Mouse (Mus musculus) heart, adult 9 months (tissue): Measurements from ENCODE around the gene Gm38119.

ENCODE experiments used
- DNase-seq, 2 experiments: peaks; one replicate each; pipeline ENCODE4 v3.0.0; 2022; ENCODE audit warnings: low spot score in 2 of 2

Gm38119 gene

DNA sequence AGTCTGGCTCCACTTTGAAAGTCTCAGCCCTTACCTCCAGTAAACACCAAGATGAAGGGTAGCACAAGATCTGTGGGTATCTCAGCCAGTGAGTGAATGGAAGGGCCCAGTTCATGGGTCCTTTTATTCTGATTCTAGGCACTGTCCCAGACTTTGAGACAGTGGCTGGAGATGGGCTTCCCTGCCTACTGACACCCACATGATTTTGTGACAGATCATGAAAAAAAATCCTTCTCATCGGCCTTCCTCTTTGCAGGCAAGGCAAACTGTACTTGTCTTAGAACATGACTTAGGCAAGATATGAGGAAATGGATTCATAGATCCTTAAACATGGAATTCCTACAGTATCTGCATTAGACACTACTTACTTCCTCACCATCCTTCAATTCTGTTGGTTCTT is at the start of gene Gm38119:
Gene Gm38119, minus strand, starts transcription at position 101 of the 400 bp plus-strand sequence.
- DNase-seq: no peak

DNA sequence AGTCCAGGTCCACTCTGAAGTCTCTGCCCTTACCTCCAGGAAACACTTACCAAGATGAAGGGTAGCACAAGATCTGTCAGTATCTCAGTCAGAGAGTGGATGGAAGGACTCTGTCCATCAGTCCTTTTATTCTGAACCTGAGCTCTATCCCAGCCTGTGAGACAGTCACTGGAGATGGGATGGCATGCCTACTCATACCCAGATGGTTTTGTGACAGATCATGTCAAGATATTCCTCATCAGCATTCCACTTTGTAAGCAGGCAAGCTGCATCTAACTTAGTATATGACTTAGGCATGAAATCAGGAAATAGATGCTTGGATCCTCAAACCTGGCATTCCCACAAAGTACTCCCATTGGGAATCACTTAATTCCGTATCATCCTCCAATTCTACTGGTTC is 39.9 kb upstream of the Gm38119 start, which contains the start of gene Lce1i:
Gene Lce1i, minus strand, starts transcription at position 101 of the 400 bp plus-strand sequence.
- DNase-seq: no peak

DNA sequence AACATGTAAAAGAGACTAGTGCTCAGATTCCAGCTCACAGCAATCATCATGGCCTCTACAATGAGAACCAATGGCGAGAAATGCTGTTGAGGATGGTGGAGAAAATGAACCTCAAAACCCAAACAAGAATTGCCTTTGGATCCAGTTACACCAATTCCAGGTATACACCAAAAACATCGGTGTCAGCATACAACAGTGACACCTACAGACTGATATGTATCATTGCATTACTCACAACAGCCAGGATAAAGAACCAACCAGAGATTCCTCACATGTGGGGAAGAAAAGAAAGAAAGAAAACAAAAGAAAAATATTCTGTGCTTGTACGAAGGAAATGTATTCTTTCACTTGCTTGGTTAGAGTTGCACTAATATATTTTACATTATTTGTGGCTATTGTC is 32.7 kb upstream of the Gm38119 start:
- no peak for DNase-seq

DNA sequence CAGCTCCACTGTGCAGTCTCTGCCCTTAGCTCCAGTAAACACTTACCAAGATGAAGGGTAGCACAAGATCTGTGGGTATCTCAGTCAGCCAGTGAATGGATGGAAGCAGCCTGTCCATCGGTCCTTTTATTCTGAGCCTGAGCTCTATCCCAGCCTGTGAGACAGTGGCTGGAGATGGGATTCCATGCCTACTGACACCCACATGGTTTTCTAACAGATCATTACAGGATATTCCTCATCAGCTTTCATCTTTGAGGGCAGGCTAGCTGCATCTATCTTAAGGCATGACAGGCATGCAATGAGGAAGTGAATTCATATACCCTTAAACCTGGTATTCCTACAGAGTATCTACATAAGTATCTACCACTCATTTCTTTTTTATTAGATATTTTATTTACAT is 26.1 kb upstream of the Gm38119 start, which contains the start of gene Lce1h:
Gene Lce1h, minus strand, starts transcription at position 101 of the 400 bp plus-strand sequence.
- DNase-seq: no peak

DNA sequence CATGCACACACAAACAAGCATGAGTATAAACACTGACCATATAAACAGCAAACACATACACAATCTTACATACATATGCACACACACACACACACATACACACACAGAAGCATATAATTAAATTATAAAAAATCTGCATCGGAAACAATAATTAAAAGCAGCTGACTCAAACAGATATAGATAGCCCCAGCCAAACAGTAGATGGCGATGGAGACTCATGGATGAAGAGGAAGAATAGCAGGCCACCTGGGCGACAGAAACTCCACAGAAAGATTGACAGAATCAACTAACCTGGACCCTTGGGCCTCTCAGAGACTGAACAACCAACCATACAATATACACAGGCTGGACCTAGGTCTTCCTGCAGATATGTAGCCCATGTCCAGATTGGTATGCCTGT is 14.3 kb upstream of the Gm38119 start:
- no peak for DNase-seq

DNA sequence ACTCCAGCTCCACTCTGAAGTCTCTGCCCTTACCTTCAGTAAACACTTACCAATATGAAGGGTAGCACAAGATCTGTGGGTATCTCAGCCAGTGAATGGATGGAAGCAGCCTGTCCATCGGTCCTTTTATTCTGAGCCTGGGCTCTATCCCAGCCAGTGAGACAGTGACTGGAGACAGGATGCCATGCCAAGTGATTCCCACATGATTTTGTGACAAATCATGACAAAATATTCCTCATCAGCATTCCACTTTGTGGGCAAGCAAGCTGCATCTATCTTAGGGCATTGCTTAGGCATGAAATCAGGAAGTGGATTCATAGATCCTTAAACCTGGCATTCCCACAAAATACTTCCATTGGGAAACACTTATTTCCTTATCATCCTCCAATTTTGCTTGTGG is 13.3 kb upstream of the Gm38119 start, which contains the start of gene Lce1g:
Gene Lce1g, minus strand, starts transcription at position 101 of the 400 bp plus-strand sequence.
- no peak for DNase-seq

DNA sequence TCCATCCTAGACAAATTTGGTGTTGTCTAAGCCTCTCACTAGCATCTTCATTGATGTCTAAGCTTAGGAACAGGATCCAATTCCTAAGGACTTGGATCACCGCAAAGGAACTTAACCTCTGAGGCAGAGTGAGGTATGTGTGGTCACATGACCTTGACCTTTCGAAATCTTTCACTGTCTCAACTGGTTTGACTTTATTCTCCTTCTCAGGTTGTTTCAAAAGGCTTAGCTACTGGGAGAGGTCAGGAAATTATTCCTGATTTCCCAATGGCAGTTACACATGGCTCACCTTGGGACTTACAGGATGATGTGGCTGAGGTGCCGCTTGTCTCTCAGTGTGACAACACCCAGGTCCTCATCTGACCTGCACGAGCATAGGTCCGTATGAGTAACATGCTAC is 16.3 kb downstream of the Gm38119 start:
- no peak for DNase-seq

DNA sequence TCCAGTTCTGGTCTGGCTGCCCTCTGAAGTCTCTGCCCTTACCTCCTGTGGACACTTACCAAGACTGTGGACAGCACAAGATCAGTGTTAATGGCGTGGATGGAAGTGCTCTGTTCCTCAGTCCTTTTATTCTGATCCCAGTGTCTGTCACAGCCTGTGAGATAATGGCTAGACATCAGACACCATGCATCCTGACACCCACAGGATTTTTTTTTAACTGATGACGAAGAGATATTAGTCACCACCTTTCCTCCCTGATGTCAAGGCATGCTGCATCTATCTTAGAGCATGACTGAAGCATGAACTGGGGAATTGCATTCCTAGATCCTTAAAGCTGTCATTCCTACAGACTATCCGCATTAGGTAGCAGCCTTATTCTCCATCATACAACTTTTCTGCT is 18.6 kb downstream of the Gm38119 start, which contains the start of gene Lce1f:
Gene Lce1f, minus strand, starts transcription at position 101 of the 400 bp plus-strand sequence.
- DNase-seq: no peak

DNA sequence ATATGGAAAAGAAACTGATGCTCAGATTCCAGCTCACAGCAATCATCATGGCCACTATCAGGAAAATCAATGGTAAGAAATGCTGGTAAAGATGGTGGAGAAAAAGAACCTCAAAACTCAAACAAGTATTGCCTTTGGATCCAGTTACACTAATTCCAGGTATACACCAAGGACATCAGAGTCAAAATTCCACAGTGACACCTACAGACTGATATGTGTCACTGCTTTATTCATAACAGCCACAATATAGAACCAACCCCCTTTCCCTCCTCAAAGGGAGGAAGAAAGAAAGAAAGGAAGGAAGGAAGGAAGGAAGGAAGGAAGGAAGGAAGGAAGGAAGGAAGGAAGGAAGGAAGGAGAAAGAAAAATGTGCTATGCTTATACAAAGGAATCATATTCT is 23.8 kb downstream of the Gm38119 start:
- no peak for DNase-seq

DNA sequence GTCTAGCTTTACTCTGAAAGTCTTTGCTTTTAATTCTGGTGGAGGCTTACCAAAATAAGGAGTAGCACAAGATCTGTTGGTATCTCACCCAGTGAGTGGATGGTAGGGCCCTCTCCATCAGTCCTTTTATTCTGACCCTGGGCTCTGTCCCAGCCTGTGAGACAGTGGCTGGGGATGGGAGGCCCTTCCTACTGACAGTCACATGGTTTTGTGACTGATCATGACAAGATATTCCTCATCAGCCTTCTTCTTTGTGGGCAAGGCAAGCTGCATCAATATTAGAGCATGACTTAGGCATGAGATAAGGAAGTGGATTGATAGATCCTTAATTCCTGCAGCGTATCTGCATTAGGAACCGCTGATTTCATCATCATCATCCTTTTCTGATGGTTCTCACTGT is 29.9 kb downstream of the Gm38119 start, which contains the start of gene Lce1e:
Gene Lce1e, minus strand, starts transcription at position 101 of the 400 bp plus-strand sequence.
- DNase-seq: no peak

DNA sequence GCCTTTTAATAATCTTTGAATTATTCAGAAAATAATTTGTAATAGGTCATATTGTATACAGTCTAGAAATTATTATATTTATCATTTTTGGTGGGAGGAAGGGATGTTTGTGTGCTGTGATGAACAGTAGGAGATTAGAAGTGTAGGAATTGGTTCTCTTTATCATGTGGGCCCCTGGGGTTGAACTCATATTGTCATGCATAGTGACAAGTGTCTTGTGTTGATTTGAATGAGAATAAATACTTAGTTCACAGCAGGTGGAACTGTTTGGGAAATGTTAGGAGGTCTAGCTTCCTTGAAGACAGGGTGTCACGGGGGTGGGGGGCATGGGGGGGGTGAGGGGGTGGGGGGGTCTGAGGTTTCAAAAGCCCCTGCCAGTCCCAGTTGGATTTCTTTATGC is 44.3 kb downstream of the Gm38119 start:
- no peak for DNase-seq

DNA sequence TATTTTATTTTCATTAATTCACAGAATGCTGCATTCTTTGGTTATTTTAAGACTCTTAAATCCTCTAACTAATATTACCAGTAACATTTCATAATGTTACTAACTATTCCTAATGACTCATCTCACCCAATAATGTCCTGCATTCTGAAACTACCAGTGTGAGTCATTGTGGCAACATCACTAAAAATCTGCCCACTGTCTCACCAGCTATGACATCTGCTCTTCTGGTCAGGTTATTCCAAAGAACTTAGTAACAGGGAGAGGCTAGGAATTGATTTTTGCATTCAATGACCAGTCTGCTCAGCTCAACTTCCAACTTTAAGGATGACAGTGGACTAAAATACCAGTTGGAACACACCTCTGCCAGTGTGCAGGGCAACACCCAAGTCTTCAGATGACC is 47.2 kb downstream of the Gm38119 start:
- no peak for DNase-seq

DNA sequence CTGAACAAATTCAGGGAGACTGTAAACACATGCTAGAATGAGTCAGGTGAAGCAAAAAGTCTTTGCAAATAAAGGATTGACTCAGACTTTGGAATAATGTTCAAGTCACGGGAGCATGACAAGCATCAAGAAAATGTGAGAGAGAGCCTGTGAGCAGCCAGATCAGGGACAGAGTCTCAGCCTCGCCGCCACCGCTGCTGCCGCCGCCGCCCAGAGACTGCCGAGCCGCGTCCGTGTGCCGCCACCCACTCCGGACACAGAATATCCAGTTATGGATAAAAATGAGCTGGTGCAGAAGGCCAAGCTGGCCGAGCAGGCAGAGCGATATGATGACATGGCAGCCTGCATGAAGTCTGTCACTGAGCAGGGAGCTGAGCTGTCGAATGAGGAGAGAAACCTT is 49.7 kb downstream of the Gm38119 start:
- DNase-seq: peak in 1 of 2 experiments; percentile 4
